Mouse (Mus musculus): ENCODE results near the gene Bscl2. TPM values are rescaled to one million over a fixed set of nuclear protein-coding genes. Genes with fewer than 3 reads are reported as not detected.

The Bscl2 gene
- polyA plus RNA-seq, 2 experiments: 19.7 to 23.6 TPM

DNA sequence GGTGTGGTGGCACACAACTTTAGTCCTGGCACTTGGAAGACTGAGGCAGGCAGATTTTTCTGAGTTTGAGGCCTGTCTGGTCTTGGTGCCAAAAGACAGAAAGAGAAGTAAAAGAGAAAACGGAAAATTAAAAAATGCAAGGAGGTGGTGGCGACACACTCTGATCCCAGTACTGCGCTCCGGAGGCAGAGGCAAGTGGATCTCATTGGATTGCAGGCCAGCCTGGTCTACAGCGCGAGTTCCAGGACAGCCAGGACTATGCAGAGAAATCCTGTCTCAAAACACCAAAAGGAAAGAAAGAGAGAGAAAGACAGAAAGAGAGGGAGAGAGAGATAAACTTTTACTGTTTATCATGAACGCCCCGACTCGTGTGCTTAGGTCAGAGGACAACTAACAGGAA is 33.6 kb downstream of the Bscl2 start:
- H3K9me3 ChIP-seq (ENCODE audit: control insufficient read depth, low read length): no peaks in the 10 kb centered on the region
- no peaks in the 10 kb centered on the region for H3K27me3 ChIP-seq (ENCODE audit: control insufficient read depth, insufficient read depth, low read length)
- ATAC-seq (ENCODE audit: insufficient read depth): peak; percentile 19
- peak overlapping the region; percentile 75 for H3K27ac ChIP-seq
- no peak for DNase-seq (ENCODE audit: low read depth in 3 of 3, low spot score in 3 of 3)
- 24% methylated on average over 9 of the region's 9 CpGs for WGBS (ENCODE audit: insufficient replicate concordance)
- H3K36me3 ChIP-seq (replicated peaks; ENCODE audit: control insufficient read depth, insufficient read depth, low read depth): peaks cover 23% of the 10 kb centered on the region
- peak overlapping the region; percentile 70 for H3K4me2 ChIP-seq (ENCODE audit: low read depth)
- H3K4me1 ChIP-seq (replicated peaks; ENCODE audit: control insufficient read depth in 2 of 2, insufficient read depth in 2 of 2, low read length in 1 of 2): peaks cover 9 to 10% of the 10 kb centered on the region in 2 experiments
- peak overlapping the region; percentile 81 to 97 for H3K4me3 ChIP-seq (ENCODE audit: insufficient read depth in 1 of 2, low read depth in 2 of 2, low read length in 2 of 2)
- no peak for TF ChIP-seq EP300 (IDR thresholded peaks at IDR 0.05; ENCODE audit: low read depth)
- TF ChIP-seq CTCF (IDR thresholded peaks at IDR 0.05; ENCODE audit: low read depth): no peak
- peak overlapping the region; percentile 98 for H3K9ac ChIP-seq (replicated peaks)

DNA sequence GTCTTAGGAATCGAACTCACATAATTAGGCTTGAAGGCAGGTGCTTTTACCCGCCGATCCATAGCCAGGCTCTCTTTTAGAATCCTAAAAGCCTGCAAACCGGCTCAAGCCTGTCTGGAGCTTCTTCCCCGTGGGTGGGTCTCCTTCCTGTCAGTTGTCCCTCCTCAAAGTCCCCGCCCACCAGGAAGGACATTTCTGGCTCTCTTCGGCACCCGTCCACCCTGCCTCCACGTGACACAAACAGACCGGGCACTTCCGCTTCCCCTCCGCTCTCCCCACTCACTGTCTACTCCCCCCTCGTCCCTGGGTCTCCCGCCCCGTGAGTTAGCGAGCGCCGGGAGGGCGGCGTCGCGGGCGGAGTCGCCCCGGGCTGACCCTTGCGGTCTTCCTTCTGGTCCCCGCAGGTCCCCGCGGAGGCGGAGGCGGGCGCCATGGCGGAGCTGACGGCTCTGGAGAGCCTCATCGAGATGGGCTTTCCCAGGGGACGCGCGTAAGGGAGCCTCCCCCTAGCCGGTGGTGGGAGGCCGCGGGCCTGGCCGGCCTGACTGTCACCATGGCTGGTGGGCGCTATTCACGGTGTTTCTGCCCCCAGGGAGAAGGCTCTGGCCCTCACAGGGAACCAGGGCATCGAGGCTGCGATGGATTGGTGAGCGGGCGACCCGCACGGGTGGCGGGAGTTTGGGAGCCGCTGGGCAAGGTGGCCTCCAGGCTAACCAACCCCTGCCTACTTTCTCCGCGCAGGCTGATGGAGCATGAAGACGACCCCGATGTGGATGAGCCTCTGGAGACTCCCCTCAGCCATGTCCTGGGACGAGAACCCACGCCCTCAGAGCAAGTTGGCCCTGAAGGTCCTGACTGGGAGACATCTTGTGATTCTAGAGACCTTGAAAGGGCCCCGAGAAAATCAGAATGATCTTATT is 34.3 kb downstream of the Bscl2 start, which contains the start of gene Ubxn1:
Gene Ubxn1, plus strand, starts transcription at position 230 of the 920 bp plus-strand sequence.
- H3K27ac ChIP-seq: peak within 1 kb of the TSS; percentile 81
- peak within 1 kb of the TSS; percentile 98 for H3K9ac ChIP-seq (replicated peaks)
- no peaks in the 10 kb centered on the region for H3K9me3 ChIP-seq (ENCODE audit: control insufficient read depth, low read length)
- WGBS (ENCODE audit: insufficient replicate concordance): under 1% methylated on average over 58 of the region's 59 CpGs
- peak within 1 kb of the TSS; percentile 81 to 97 for H3K4me3 ChIP-seq (ENCODE audit: insufficient read depth in 1 of 2, low read depth in 2 of 2, low read length in 2 of 2)
- TF ChIP-seq EP300 (IDR thresholded peaks at IDR 0.05; ENCODE audit: low read depth) (peak; percentile 42), CTCF (IDR thresholded peaks at IDR 0.05; ENCODE audit: low read depth) (no peak)
- DNase-seq (ENCODE audit: low read depth in 3 of 3, low spot score in 3 of 3) (peak; percentile 94 to 96 (median 95)), ATAC-seq (ENCODE audit: insufficient read depth) (peak; percentile 97)
- H3K36me3 ChIP-seq (replicated peaks; ENCODE audit: control insufficient read depth, insufficient read depth, low read depth): peaks cover 25% of the 10 kb centered on the region
- H3K4me1 ChIP-seq (replicated peaks; ENCODE audit: control insufficient read depth in 2 of 2, insufficient read depth in 2 of 2, low read length in 1 of 2): peaks cover 9 to 10% of the 10 kb centered on the region in 2 experiments
- H3K27me3 ChIP-seq (ENCODE audit: control insufficient read depth, insufficient read depth, low read length): no peaks in the 10 kb centered on the region
- peak within 1 kb of the TSS; percentile 70 for H3K4me2 ChIP-seq (ENCODE audit: low read depth)

DNA sequence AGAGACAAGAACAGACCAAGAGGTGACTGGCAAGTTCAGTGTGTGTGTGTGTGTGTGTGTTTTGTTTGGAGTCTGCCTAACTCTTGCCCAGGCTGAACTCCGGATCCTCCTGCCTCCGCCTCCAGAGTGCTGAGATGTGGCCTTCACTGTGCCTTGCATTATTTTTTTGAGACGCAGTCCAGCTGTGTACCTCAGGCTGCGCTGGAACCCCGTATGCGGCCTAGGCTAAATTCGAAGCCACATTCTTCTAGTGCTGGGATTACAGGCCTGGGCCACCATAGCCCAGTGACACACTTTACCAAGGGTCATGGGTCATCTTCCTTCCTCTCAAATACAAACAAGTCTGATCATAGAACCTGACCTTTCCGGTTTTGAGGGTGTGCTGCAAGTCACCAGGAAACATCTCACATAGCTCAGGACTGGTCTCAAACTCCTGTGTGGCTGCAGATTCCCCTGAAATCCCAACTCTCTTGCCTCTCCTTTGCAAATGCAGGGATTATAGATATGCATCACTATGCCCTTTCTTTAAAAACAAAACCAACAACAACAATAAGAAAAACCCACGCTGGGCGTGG is 35.1 kb downstream of the Bscl2 start:
- TF ChIP-seq CTCF (IDR thresholded peaks at IDR 0.05; ENCODE audit: low read depth): no peak
- TF ChIP-seq EP300 (IDR thresholded peaks at IDR 0.05; ENCODE audit: low read depth): no peak
- no peaks in the 10 kb centered on the region for H3K9me3 ChIP-seq (ENCODE audit: control insufficient read depth, low read length)
- H3K36me3 ChIP-seq (replicated peaks; ENCODE audit: control insufficient read depth, insufficient read depth, low read depth): peaks cover 31% of the 10 kb centered on the region
- peak overlapping the region; percentile 98 for H3K9ac ChIP-seq (replicated peaks)
- peak overlapping the region; percentile 70 for H3K4me2 ChIP-seq (ENCODE audit: low read depth)
- H3K27me3 ChIP-seq (ENCODE audit: control insufficient read depth, insufficient read depth, low read length): no peaks in the 10 kb centered on the region
- no peak for DNase-seq (ENCODE audit: low read depth in 3 of 3, low spot score in 3 of 3)
- 66% methylated on average over 10 of the region's 10 CpGs for WGBS (ENCODE audit: insufficient replicate concordance)
- H3K4me3 ChIP-seq (ENCODE audit: insufficient read depth in 1 of 2, low read depth in 2 of 2, low read length in 2 of 2): peak overlapping the region; percentile 81 to 97
- H3K27ac ChIP-seq: peak overlapping the region; percentile 81
- H3K4me1 ChIP-seq (replicated peaks; ENCODE audit: control insufficient read depth in 2 of 2, insufficient read depth in 2 of 2, low read length in 1 of 2): peaks cover 9 to 10% of the 10 kb centered on the region in 2 experiments
- no peak for ATAC-seq (ENCODE audit: insufficient read depth)

DNA sequence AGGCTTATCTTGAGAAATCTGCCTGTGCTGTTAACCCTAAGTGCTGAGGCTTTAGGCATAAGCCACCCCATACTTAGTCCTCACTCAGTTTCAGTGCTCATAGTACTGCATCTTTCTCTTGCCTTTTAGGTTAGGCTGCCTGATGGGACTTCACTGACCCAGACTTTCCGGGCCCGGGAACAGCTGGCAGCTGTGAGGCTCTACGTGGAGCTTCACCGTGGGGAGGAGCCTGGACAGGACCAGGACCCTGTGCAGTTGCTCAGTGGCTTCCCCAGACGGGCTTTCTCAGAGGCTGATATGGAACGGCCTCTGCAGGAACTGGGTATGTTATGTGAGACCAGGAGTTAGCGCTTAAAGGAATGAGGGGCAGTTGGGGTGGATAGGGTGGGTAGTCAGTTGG is 37.8 kb downstream of the Bscl2 start:
- DNase-seq (ENCODE audit: low read depth in 3 of 3, low spot score in 3 of 3): no peak

More for the DNA sequence above, 37.8 kb downstream of the Bscl2 start:
- Histone ChIP-seq H3K36me3 (replicated peaks; ENCODE audit: control insufficient read depth, insufficient read depth, low read depth) (peaks cover 31% of the 10 kb centered on the region), H3K9me3 (ENCODE audit: control insufficient read depth, low read length) (no peaks in the 10 kb centered on the region), H3K9ac (replicated peaks) (no peak overlapping the region), H3K27ac (no peak overlapping the region), H3K4me3 (ENCODE audit: insufficient read depth in 1 of 2, low read depth in 2 of 2, low read length in 2 of 2) (no peak overlapping the region), H3K4me2 (ENCODE audit: low read depth) (no peak overlapping the region), H3K4me1 (replicated peaks; ENCODE audit: control insufficient read depth in 2 of 2, insufficient read depth in 2 of 2, low read length in 1 of 2) (peaks cover 13 to 16% of the 10 kb centered on the region in 2 experiments), H3K27me3 (ENCODE audit: control insufficient read depth, insufficient read depth, low read length) (no peaks in the 10 kb centered on the region)
- no peak for ATAC-seq (ENCODE audit: insufficient read depth)
- TF ChIP-seq CTCF (IDR thresholded peaks at IDR 0.05; ENCODE audit: low read depth) (no peak), EP300 (IDR thresholded peaks at IDR 0.05; ENCODE audit: low read depth) (no peak)
- 85% methylated on average over 7 of the region's 7 CpGs for WGBS (ENCODE audit: insufficient replicate concordance)

Measured in liver, embryonic 14.5 days (tissue).